In the genomic region with DNA sequence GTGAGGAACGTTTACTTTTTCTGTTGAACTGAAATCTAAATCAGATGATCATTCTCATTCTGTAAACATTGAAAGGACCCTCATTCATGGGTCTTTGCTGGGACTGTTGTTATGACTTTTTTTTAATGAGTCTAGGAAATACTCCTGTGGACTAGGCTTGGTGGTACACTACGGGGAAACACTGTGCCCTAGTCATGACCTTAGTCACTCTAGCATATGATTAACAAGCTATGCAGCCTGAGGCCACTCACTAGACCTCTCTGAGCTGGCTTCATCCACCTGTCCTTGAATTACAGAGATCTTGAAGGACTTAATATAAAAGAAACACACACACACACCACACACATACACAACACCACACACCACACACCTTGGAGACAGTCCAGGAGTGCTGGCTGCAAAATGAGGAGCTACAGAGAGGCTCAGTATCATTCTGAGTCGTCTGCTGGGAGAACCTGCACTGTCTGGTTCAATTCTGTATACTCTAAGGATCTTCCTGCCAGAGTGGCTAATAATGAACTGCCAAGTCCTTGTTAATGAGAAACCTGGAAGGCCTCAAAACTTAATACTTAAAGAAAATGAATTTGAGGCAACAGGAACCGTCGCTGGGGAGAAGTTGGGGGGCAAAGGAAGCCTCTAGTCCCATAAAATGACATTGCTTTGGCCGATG, we compare ENCODE assay signal across 32 mouse cellular contexts.
DNase-seq lines count a peak whose midpoint lies in the region; ATAC-seq lines count a peak whose summit lies in the region.
"Had no signal": no experiment of that assay in that cellular context is flagged by ENCODE, and none has a peak within 500 bp of the region (broad histone marks: within the 10 kb centered on the region; RNA-seq: fewer than 3 reads in every experiment).

No protein-coding gene starts in this region.

- H3K27me3 ChIP-seq in kidney, embryonic 16.5 days (ENCODE audit: insufficient read depth, low read length): no peaks in the 10 kb centered on the region
- no peaks in the 10 kb centered on the region for H3K27me3 ChIP-seq in midbrain, embryonic 15.5 days (replicated peaks)
- H3K27me3 ChIP-seq: CH12.LX; embryonic facial prominence, embryonic 13.5 days; forebrain, embryonic 13.5 days; heart, embryonic 13.5 days; Patski had no signal

- 43% methylated on average over 6 of the region's 6 CpGs for WGBS in kidney, embryonic 16.5 days
- WGBS in midbrain, embryonic 15.5 days: 77% methylated on average over 6 of the region's 6 CpGs

- peak; percentile 13 for DNase-seq in kidney, adult 18-20 months
- peak; percentile 21 to 24 for DNase-seq in kidney, adult 8-10 months
- peak; percentile 18 for DNase-seq in kidney, postnatal 14 days
- no peak for DNase-seq in lung, postnatal 25 days (ENCODE audit: low spot score)
- DNase-seq in adrenal gland, postnatal 36 days: no peak
- DNase-seq: adrenal gland, adult 2 months; adrenal gland, postnatal 14 days; B cell, adult 2 months; cerebellum, adult 11-12 months; cerebellum, adult 8-10 months; cerebellum, postnatal 10 days; cerebellum, postnatal 36 days; embryo, embryonic 11 days; gastrocnemius, postnatal 10 days; gastrocnemius, postnatal 36 days; heart, adult 2 months; heart, postnatal 14 days; heart, postnatal 4 days had no signal

- no peaks in the 10 kb centered on the region for H3K9me3 ChIP-seq in kidney, embryonic 16.5 days (ENCODE audit: low read length)
- H3K9me3 ChIP-seq in midbrain, embryonic 15.5 days: no peaks in the 10 kb centered on the region
- H3K9me3 ChIP-seq: embryonic facial prominence, embryonic 10.5 days; embryonic facial prominence, embryonic 13.5 days; forebrain, embryonic 10.5 days; forebrain, embryonic 13.5 days; heart, embryonic 10.5 days had no signal

- H3K36me3 ChIP-seq in kidney, embryonic 16.5 days (ENCODE audit: insufficient read depth, low read length): no peaks in the 10 kb centered on the region
- H3K36me3 ChIP-seq in midbrain, embryonic 15.5 days (replicated peaks): no peaks in the 10 kb centered on the region
- H3K36me3 ChIP-seq: embryonic facial prominence, embryonic 10.5 days; embryonic facial prominence, embryonic 13.5 days; forebrain, embryonic 10.5 days; G1E; heart, embryonic 10.5 days; heart, embryonic 13.5 days had no signal

- ATAC-seq in kidney, embryonic 16.5 days (ENCODE audit: low FRiP score, low TSS enrichment): peak; percentile 88
- ATAC-seq in midbrain, embryonic 15.5 days (replicated peaks): no peak
- ATAC-seq in erythroblast, adult 5-6 weeks (replicated peaks; ENCODE audit: low FRiP score, poor library complexity, severe bottlenecking): no peak
- ATAC-seq: forebrain, embryonic 13.5 days; forebrain, embryonic 16.5 days; Patski had no signal

- no peak overlapping the region for H3K9ac ChIP-seq in kidney, embryonic 16.5 days (replicated peaks; ENCODE audit: low read length)
- H3K9ac ChIP-seq in midbrain, embryonic 15.5 days: no peak overlapping the region
- H3K9ac ChIP-seq: embryonic facial prominence, embryonic 13.5 days; forebrain, embryonic 13.5 days; heart, embryonic 13.5 days; hindbrain, embryonic 14.5 days had no signal

- H3K4me2 ChIP-seq in kidney, embryonic 16.5 days (replicated peaks; ENCODE audit: low read depth, low read length): no peak overlapping the region
- H3K4me2 ChIP-seq in midbrain, embryonic 15.5 days: no peak overlapping the region
- H3K4me2 ChIP-seq: embryonic facial prominence, embryonic 13.5 days; forebrain, embryonic 13.5 days; heart, embryonic 13.5 days; hindbrain, embryonic 14.5 days had no signal

- H3K4me3 ChIP-seq in kidney, embryonic 16.5 days (ENCODE audit: low read length): no peak overlapping the region
- H3K4me3 ChIP-seq in midbrain, embryonic 15.5 days: no peak overlapping the region
- H3K4me3 ChIP-seq: embryonic facial prominence, embryonic 10.5 days; embryonic facial prominence, embryonic 13.5 days; forebrain, embryonic 10.5 days; forebrain, embryonic 13.5 days; heart, adult 2 months; heart, embryonic 10.5 days; heart, embryonic 13.5 days had no signal

- H3K27ac ChIP-seq in kidney, embryonic 16.5 days (ENCODE audit: low read length): peak overlapping the region; percentile 58; the same call in 1 of the 2 replicates
- no peak overlapping the region for H3K27ac ChIP-seq in midbrain, embryonic 15.5 days
- H3K27ac ChIP-seq: embryonic facial prominence, embryonic 10.5 days; embryonic facial prominence, embryonic 13.5 days; forebrain, embryonic 10.5 days; forebrain, embryonic 13.5 days; heart, adult 2 months; heart, embryonic 10.5 days; heart, embryonic 13.5 days; hindbrain, embryonic 14.5 days had no signal

- H3K4me1 ChIP-seq in kidney, embryonic 16.5 days (ENCODE audit: insufficient read depth, low read length): peaks cover 6% of the 10 kb centered on the region; the same call in 1 of the 2 replicates
- H3K4me1 ChIP-seq in midbrain, embryonic 15.5 days: no peaks in the 10 kb centered on the region
- H3K4me1 ChIP-seq: embryonic facial prominence, embryonic 13.5 days; forebrain, embryonic 13.5 days; heart, embryonic 13.5 days had no signal

Comparison
In these comparisons a context has a peak if more than half of its experiments do, and no peak if none do; other contexts are left out.
1. DNase-seq: peak in kidney, adult 18-20 months (single experiment), kidney, adult 8-10 months (2 of 2) and kidney, postnatal 14 days (single experiment); none in lung, postnatal 25 days (single experiment) and adrenal gland, postnatal 36 days (0 of 2).